Mouse (Mus musculus): ENCODE measurements at regions not wholly inside any gene's neighbourhood (a gene's known extent, or its start where the extent isn't known, plus 50 kb on each side); places are given as distances from the start of the nearest gene placed in this dataset.
A peak's percentile ranks its signal among the peaks of the same experiment; 100 is the strongest.

GRCm38 (mm10) chr3:149546256-149546655 lies 555.9 kb upstream of the Adgrl2 start:
- Histone ChIP-seq H3K4me3 (replicated peaks) (no peak overlapping the region), H3K27me3 (no peaks in the 10 kb centered on the region), H3K9ac (no peak overlapping the region), H3K27ac (replicated peaks) (no peak overlapping the region), H3K9me3 (replicated peaks) (no peaks in the 10 kb centered on the region), H3K4me2 (no peak overlapping the region), H3K36me3 (replicated peaks) (no peaks in the 10 kb centered on the region), H3K4me1 (replicated peaks) (no peaks in the 10 kb centered on the region)
- 60% methylated on average over 10 of the region's 10 CpGs for WGBS (ENCODE audit: insufficient replicate concordance)
- no peak for ATAC-seq (ENCODE audit: insufficient read depth)

GRCm38 (mm10) chr3:149534183-149534582 lies 543.8 kb upstream of the Adgrl2 start:
- no peak for ATAC-seq (ENCODE audit: insufficient read depth)
- 64% methylated on average over 4 of the region's 4 CpGs for whole genome bisulfite sequencing (ENCODE audit: insufficient replicate concordance)

GRCm38 (mm10) chr3:149530026-149530607 lies 539.8 kb upstream of the Adgrl2 start:
- Histone ChIP-seq H3K27ac (replicated peaks) (no peak overlapping the region), H3K27me3 (no peaks in the 10 kb centered on the region), H3K4me1 (replicated peaks) (no peaks in the 10 kb centered on the region), H3K4me2 (no peak overlapping the region), H3K4me3 (replicated peaks) (no peak overlapping the region), H3K36me3 (replicated peaks) (no peaks in the 10 kb centered on the region), H3K9me3 (replicated peaks) (no peaks in the 10 kb centered on the region), H3K9ac (no peak overlapping the region)
- WGBS (ENCODE audit: insufficient replicate concordance), result 69% methylated on average over 13 of the region's 13 CpGs
- ATAC-seq (ENCODE audit: insufficient read depth), result no peak

More at GRCm38 (mm10) chr3:149534183-149534582, 543.8 kb upstream of the Adgrl2 start:
- Histone ChIP-seq H3K4me2 (no peak overlapping the region), H3K9ac (no peak overlapping the region), H3K4me3 (replicated peaks) (no peak overlapping the region), H3K36me3 (replicated peaks) (no peaks in the 10 kb centered on the region), H3K27ac (replicated peaks) (no peak overlapping the region), H3K27me3 (no peaks in the 10 kb centered on the region), H3K4me1 (replicated peaks) (no peaks in the 10 kb centered on the region), H3K9me3 (replicated peaks) (no peaks in the 10 kb centered on the region)

- H3K9ac ChIP-seq, result no peak overlapping the region
- H3K27ac ChIP-seq (replicated peaks), result no peak overlapping the region
- no peaks in the 10 kb centered on the region for H3K27me3 ChIP-seq
- H3K9me3 ChIP-seq (replicated peaks), result no peaks in the 10 kb centered on the region
- no peak overlapping the region for H3K4me2 ChIP-seq
- no peak overlapping the region for H3K4me3 ChIP-seq (replicated peaks)
- no peak for ATAC-seq (ENCODE audit: insufficient read depth)
- 62% methylated on average over 3 of the region's 3 CpGs for whole genome bisulfite sequencing (ENCODE audit: insufficient replicate concordance)
- H3K36me3 ChIP-seq (replicated peaks), result no peaks in the 10 kb centered on the region
- H3K4me1 ChIP-seq (replicated peaks), result no peaks in the 10 kb centered on the region
Observed at GRCm38 (mm10) chr3:149526509-149526908, 536.2 kb upstream of the Adgrl2 start.

GRCm38 (mm10) chr3:149519575-149519929 lies 529.2 kb upstream of the Adgrl2 start:
- ATAC-seq (ENCODE audit: insufficient read depth), result no peak
- 28% methylated on average over 15 of the region's 15 CpGs for WGBS (ENCODE audit: insufficient replicate concordance)
- Histone ChIP-seq H3K9ac (no peak overlapping the region), H3K27me3 (peaks cover 29% of the 10 kb centered on the region), H3K36me3 (replicated peaks) (no peaks in the 10 kb centered on the region), H3K4me1 (replicated peaks) (no peaks in the 10 kb centered on the region), H3K4me3 (replicated peaks) (no peak overlapping the region), H3K9me3 (replicated peaks) (no peaks in the 10 kb centered on the region), H3K4me2 (no peak overlapping the region), H3K27ac (replicated peaks) (no peak overlapping the region)

GRCm38 (mm10) chr3:149518928-149519574 lies 528.7 kb upstream of the Adgrl2 start:
- Histone ChIP-seq H3K9me3 (replicated peaks) (no peaks in the 10 kb centered on the region), H3K36me3 (replicated peaks) (no peaks in the 10 kb centered on the region), H3K9ac (no peak overlapping the region), H3K4me3 (replicated peaks) (no peak overlapping the region), H3K4me1 (replicated peaks) (no peaks in the 10 kb centered on the region), H3K4me2 (no peak overlapping the region; the same call in 1 of the 2 replicates), H3K27ac (replicated peaks) (no peak overlapping the region), H3K27me3 (peaks cover 29% of the 10 kb centered on the region)
- 4% methylated on average over 27 of the region's 27 CpGs for WGBS (ENCODE audit: insufficient replicate concordance)
- no peak for ATAC-seq (ENCODE audit: insufficient read depth)

GRCm38 (mm10) chr3:149517537-149517936 lies 527.2 kb upstream of the Adgrl2 start:
- H3K27ac ChIP-seq (replicated peaks), result no peak overlapping the region
- no peak overlapping the region for H3K4me3 ChIP-seq (replicated peaks)
- no peaks in the 10 kb centered on the region for H3K4me1 ChIP-seq (replicated peaks)
- 80% methylated on average over 11 of the region's 11 CpGs for WGBS (ENCODE audit: insufficient replicate concordance)
- no peak overlapping the region for H3K9ac ChIP-seq
- H3K36me3 ChIP-seq (replicated peaks), result no peaks in the 10 kb centered on the region
- H3K27me3 ChIP-seq, result peaks cover 29% of the 10 kb centered on the region
- H3K4me2 ChIP-seq, result no peak overlapping the region
- no peaks in the 10 kb centered on the region for H3K9me3 ChIP-seq (replicated peaks)
- ATAC-seq (ENCODE audit: insufficient read depth), result no peak

- no peak overlapping the region for H3K9ac ChIP-seq
- H3K4me2 ChIP-seq, result no peak overlapping the region
- no peaks in the 10 kb centered on the region for H3K36me3 ChIP-seq (replicated peaks)
- H3K27ac ChIP-seq (replicated peaks), result no peak overlapping the region
- WGBS (ENCODE audit: insufficient replicate concordance), result 71% methylated on average over 6 of the region's 6 CpGs
- H3K27me3 ChIP-seq, result no peaks in the 10 kb centered on the region
- H3K4me1 ChIP-seq (replicated peaks), result no peaks in the 10 kb centered on the region
- no peak for ATAC-seq (ENCODE audit: insufficient read depth)
- H3K4me3 ChIP-seq (replicated peaks), result no peak overlapping the region
- H3K9me3 ChIP-seq (replicated peaks), result no peaks in the 10 kb centered on the region
Observed at GRCm38 (mm10) chr3:149509178-149509577, 518.8 kb upstream of the Adgrl2 start.

- ATAC-seq (ENCODE audit: insufficient read depth), result no peak
- H3K4me1 ChIP-seq (replicated peaks), result no peaks in the 10 kb centered on the region
- H3K36me3 ChIP-seq (replicated peaks), result no peaks in the 10 kb centered on the region
- no peaks in the 10 kb centered on the region for H3K9me3 ChIP-seq (replicated peaks)
- H3K4me3 ChIP-seq (replicated peaks), result no peak overlapping the region
- no peak overlapping the region for H3K4me2 ChIP-seq
- 78% methylated on average over 10 of the region's 10 CpGs for WGBS (ENCODE audit: insufficient replicate concordance)
- no peak overlapping the region for H3K9ac ChIP-seq
- no peaks in the 10 kb centered on the region for H3K27me3 ChIP-seq
- no peak overlapping the region for H3K27ac ChIP-seq (replicated peaks)
Observed at GRCm38 (mm10) chr3:149508671-149509070, 518.3 kb upstream of the Adgrl2 start.

GRCm38 (mm10) chr3:149505692-149506091 lies 515.3 kb upstream of the Adgrl2 start:
- Histone ChIP-seq H3K27me3 (no peaks in the 10 kb centered on the region), H3K4me3 (replicated peaks) (no peak overlapping the region), H3K9me3 (replicated peaks) (no peaks in the 10 kb centered on the region), H3K4me2 (no peak overlapping the region), H3K36me3 (replicated peaks) (no peaks in the 10 kb centered on the region), H3K27ac (replicated peaks) (no peak overlapping the region), H3K4me1 (replicated peaks) (no peaks in the 10 kb centered on the region), H3K9ac (no peak overlapping the region)
- WGBS (ENCODE audit: insufficient replicate concordance), result 62% methylated on average over 9 of the region's 9 CpGs
- ATAC-seq (ENCODE audit: insufficient read depth), result no peak

- no peaks in the 10 kb centered on the region for H3K27me3 ChIP-seq
- H3K36me3 ChIP-seq (replicated peaks), result no peaks in the 10 kb centered on the region
- no peak for ATAC-seq (ENCODE audit: insufficient read depth)
- no peak overlapping the region for H3K27ac ChIP-seq (replicated peaks)
- no peaks in the 10 kb centered on the region for H3K9me3 ChIP-seq (replicated peaks)
- H3K4me3 ChIP-seq (replicated peaks), result no peak overlapping the region
- WGBS (ENCODE audit: insufficient replicate concordance), result 74% methylated on average over 2 of the region's 2 CpGs
- H3K4me1 ChIP-seq (replicated peaks), result no peaks in the 10 kb centered on the region
- no peak overlapping the region for H3K9ac ChIP-seq
- H3K4me2 ChIP-seq, result no peak overlapping the region
Observed at GRCm38 (mm10) chr3:149503992-149504391, 513.6 kb upstream of the Adgrl2 start.

GRCm38 (mm10) chr3:149500130-149500529 lies 509.8 kb upstream of the Adgrl2 start:
- H3K9me3 ChIP-seq (replicated peaks), result no peaks in the 10 kb centered on the region
- H3K27me3 ChIP-seq, result no peaks in the 10 kb centered on the region
- H3K9ac ChIP-seq, result no peak overlapping the region
- ATAC-seq (ENCODE audit: insufficient read depth), result peak; percentile 37; the same call in 1 of the 2 replicates
- WGBS (ENCODE audit: insufficient replicate concordance), result 34% methylated on average over 3 of the region's 3 CpGs
- H3K27ac ChIP-seq (replicated peaks), result no peak overlapping the region
- H3K4me3 ChIP-seq (replicated peaks), result no peak overlapping the region
- no peak overlapping the region for H3K4me2 ChIP-seq
- no peaks in the 10 kb centered on the region for H3K4me1 ChIP-seq (replicated peaks)
- H3K36me3 ChIP-seq (replicated peaks), result no peaks in the 10 kb centered on the region
